Mouse (Mus musculus) left cerebral cortex, postnatal 36 days (tissue): ENCODE results near the gene Usp25. TPM values are rescaled to one million over a fixed set of nuclear protein-coding genes. Genes with fewer than 3 reads are reported as not detected.
A peak's percentile ranks its signal among the peaks of the same experiment; 100 is the strongest.

Experiments used
- DNase-seq, 2 experiments: peaks; one replicate each; pipeline ENCODE4 v3.0.0; 2021 to 2022; ENCODE audit warnings: low spot score in 2 of 2, mixed read lengths in 1 of 2
- intact Hi-C: fragments of 180-260 bp; cut with DNase I; formaldehyde crosslinking; loops from one replicate; pipeline ENCODE4 v1.15.1; 2025
- total RNA-seq, 2 experiments: library from RNA; stranded (reverse); gene quantifications; 2 replicates each; pipeline ENCODE4 v1.2.3; 2021

Gene Usp25
- 10 to 100 TPM; 31.9 TPM for total RNA-seq

GRCm38 (mm10) chr16:77013427-77014320, at the start of gene Usp25:
Gene Usp25 (plus strand): TSS chr16:77013706.
- intact Hi-C loops, result loop anchor here (5.0 kb wide), 1 partner anchor 56 kb away; no protein-coding TSS in a partner anchor
- DNase-seq, result peak; percentile 77 to 83

- no peak for DNase-seq
- intact Hi-C loops, result no loop called here
Observed at GRCm38 (mm10) chr16:76967593-76968275, 45.8 kb upstream of the Usp25 start.

- intact Hi-C loops, result no loop called here
Observed at GRCm38 (mm10) chr16:76971211-76971610, 42.3 kb upstream of the Usp25 start.

GRCm38 (mm10) chr16:76976787-76977430, 36.6 kb upstream of the Usp25 start:
- DNase-seq, result no peak
- intact Hi-C loops, result no loop called here

More at GRCm38 (mm10) chr16:76971211-76971610, 42.3 kb upstream of the Usp25 start:
- DNase-seq, result no peak

GRCm38 (mm10) chr16:76983696-76984095, 29.8 kb upstream of the Usp25 start:
- intact Hi-C loops, result no loop called here

GRCm38 (mm10) chr16:76987711-76988110, 25.8 kb upstream of the Usp25 start:
- intact Hi-C loops, result no loop called here
- no peak for DNase-seq

More at GRCm38 (mm10) chr16:76983696-76984095, 29.8 kb upstream of the Usp25 start:
- DNase-seq, result no peak

- intact Hi-C loops, result no loop called here
- DNase-seq, result no peak
Observed at GRCm38 (mm10) chr16:77003900-77004299, 9.6 kb upstream of the Usp25 start.

GRCm38 (mm10) chr16:77009173-77009572, 4.3 kb upstream of the Usp25 start:
- intact Hi-C loops, result no loop called here
- DNase-seq, result no peak

- intact Hi-C loops, result loop anchor here (5.0 kb wide), 1 partner anchor 57 kb away; no protein-coding TSS in a partner anchor
- no peak for DNase-seq
Observed at GRCm38 (mm10) chr16:77014321-77015211, 1.1 kb downstream of the Usp25 start.

GRCm38 (mm10) chr16:77015380-77016346, 2.2 kb downstream of the Usp25 start:
- intact Hi-C loops, result no loop called here
- no peak for DNase-seq

GRCm38 (mm10) chr16:77017931-77018330, 4.4 kb downstream of the Usp25 start:
- no peak for DNase-seq

GRCm38 (mm10) chr16:77020190-77020589, 6.7 kb downstream of the Usp25 start:
- intact Hi-C loops, result no loop called here

More at GRCm38 (mm10) chr16:77017931-77018330, 4.4 kb downstream of the Usp25 start:
- intact Hi-C loops, result no loop called here

GRCm38 (mm10) chr16:77023627-77024379, 10.3 kb downstream of the Usp25 start:
- intact Hi-C loops, result no loop called here
- DNase-seq, result no peak

More at GRCm38 (mm10) chr16:77020190-77020589, 6.7 kb downstream of the Usp25 start:
- DNase-seq, result no peak

- DNase-seq, result no peak
- intact Hi-C loops, result no loop called here
Observed at GRCm38 (mm10) chr16:77026099-77026498, 12.6 kb downstream of the Usp25 start.

- intact Hi-C loops, result no loop called here
- DNase-seq, result no peak
Observed at GRCm38 (mm10) chr16:77026933-77027332, 13.4 kb downstream of the Usp25 start.

GRCm38 (mm10) chr16:77027976-77028686, 14.6 kb downstream of the Usp25 start:
- intact Hi-C loops, result no loop called here
- DNase-seq, result no peak
